Mouse (Mus musculus) thymus, postnatal 4 days (tissue): ENCODE results near the gene Zfhx2.
A peak's percentile ranks its signal among the peaks of the same experiment; 100 is the strongest.
"Not testable (repeated sequence)": the region's sequence is repeated elsewhere in the genome, so short reads cannot be mapped to it uniquely, and the experiment has no call there.

ENCODE experiments used
- DNase-seq: peaks from one replicate; pipeline ENCODE4 v3.0.0; 2021

Gene Zfhx2

DNA sequence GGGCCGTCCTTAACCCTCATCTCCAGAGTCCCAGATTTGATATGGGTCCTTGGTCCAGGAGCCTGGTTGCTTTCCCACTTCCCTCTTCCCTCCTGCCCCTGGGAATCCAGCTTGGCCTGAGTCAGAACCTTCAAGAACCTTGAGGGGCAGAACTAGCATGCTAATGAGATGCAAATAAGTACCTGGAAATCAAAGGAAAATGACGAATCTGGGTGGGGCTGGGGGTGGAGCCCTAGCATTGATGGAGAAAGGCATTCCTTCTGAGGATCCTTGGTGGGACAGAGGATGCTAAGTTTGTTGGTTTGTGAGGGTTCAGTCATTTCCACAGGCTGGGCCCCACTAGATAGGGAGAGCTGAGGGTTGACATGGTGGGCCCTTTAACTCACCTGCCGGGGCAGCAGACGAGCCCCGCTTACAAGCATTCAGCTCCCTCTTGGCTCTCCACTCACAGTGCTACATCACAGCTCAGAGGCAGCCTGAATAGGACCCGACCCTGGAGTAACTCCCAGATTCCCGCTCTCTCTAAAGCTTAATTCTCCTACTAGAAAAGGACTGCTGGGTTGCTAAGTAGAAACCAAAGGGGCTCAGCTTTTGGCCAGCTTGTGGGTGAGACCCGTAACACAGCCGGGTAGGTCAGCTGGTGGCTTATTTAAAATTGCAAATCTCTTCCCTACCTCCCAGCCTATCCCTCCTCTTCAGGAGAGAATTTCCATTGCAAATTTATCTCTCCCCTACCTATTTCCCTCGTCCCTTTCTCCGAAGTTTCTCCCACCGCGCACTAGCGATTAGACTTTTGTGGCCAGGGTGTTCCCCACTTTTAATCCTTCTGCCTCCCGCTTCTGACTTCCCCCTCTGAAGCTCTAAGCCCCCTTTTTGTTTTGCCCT lies 14.4 kb downstream of the Zfhx2 start:
- no peak for DNase-seq

DNA sequence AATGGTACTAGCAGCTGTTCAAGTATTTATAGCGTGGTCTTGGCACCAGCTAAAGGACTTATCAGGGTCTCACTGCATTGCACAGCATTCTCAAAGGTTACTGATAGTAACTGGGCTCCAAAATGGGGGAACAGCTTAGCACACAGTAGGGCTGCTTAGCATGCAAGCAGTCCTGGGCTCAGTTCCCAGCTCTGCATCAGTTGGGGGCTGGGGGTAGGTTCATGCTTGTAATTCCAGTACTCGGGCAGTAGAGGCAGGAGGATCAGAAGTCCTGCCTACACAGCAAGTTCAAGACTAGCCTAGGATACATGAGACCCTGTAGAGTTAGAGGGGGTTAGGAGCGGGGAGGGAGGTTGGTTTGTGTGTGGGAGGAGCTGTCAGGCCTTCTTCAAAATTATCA lies 15.2 kb downstream of the Zfhx2 start:
- no peak for DNase-seq

DNA sequence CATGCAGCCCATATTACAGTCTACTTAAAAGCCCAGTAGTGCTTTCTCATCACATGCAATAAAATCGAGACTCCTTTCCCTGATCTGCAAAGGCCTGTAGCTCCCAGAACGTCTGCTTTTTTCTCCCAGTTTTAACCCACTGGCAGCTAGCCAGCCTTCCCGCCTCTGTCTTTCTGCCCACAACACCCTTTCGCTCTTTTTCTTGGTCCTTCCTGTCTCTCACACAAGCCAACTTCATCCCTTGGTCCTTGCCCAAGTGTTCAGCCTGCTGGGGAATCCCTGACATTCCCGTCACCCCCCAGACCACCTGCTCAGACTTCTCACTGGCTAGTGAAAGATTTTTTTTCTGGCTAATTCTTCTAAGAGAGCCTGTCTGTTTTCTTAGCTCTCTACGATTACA lies 15.9 kb downstream of the Zfhx2 start:
- DNase-seq = no peak

DNA sequence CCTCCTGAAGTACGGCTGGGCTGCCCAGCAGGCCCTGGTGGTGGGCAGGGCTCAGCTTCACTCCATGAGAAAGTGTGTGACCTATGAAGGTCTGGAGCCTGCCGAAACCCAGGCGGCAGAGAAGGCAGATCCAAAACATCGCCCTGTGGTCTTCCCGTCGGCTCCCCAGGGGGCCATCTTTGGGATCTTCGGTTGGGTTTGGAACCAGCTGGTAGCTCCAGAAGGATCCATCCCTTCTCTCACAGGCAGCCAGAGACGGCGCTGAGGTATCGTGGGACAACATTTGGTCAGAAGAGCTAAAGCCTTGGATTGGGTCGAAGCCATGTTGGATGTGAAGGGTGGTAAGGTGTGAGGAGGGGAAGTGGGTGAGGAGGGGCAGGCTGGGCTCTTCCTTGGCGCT lies 17.7 kb downstream of the Zfhx2 start:
- DNase-seq = no peak

DNA sequence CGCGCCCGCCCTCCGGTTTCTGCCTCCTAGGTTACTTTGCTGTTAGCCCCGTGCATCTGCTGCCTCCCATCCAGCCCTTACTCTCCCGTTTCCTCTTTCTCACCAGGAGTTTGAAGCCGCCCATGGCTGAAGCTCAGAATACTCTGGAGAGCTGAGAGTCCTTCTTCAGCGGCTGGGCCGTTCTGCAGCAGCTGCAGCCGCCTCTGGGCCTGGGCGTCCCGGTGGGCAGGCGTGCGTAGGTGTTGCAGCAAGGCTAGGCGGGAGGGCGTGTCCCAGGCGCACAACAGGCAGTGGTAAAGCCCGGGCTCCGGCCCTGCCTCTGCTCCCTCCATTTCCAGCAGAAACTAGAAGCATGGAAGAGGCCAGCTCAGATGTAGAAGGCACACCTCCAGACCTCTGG lies 20.4 kb downstream of the Zfhx2 start:
- DNase-seq = no peak

DNA sequence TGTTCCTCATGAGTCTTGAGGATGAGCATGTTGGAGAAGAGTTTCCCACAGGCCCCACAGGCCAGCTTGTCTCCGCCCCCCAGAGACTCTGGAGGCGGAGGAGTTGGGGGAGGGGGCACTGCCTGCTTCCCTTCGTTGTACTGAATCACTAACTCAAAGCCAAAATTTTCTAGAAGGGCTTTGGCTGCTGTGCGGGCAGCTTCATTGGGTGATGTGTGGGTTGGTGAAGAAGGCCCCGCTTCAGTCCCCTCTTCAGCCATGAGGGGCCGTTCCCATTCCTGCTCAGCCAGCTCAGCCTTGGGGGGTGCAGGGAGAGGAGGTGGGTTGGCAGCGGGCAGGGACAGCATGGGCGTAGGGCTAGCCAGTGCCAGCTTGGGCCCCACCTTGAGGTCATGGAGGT lies 26.1 kb downstream of the Zfhx2 start:
- no peak for DNase-seq

DNA sequence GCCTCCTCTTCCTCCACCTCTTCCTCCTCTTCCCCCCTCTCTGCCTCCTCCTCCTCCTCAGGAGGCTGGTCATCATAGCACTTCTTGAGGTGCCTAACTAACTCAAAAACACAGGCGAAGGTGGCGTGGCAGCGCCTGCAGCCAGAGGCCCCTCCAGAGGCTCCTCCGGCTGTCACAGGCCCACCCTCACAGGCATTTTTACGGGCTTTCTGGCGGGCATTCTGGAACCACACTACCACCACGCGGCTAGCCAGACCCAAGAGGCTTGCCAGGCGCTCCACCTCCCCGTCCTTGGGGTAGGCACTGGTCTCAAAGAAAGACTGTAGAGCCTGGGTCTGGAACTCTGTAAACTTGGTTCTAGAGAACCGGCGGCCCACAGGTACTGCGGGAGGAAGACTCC lies 26.7 kb downstream of the Zfhx2 start:
- DNase-seq = no peak

DNA sequence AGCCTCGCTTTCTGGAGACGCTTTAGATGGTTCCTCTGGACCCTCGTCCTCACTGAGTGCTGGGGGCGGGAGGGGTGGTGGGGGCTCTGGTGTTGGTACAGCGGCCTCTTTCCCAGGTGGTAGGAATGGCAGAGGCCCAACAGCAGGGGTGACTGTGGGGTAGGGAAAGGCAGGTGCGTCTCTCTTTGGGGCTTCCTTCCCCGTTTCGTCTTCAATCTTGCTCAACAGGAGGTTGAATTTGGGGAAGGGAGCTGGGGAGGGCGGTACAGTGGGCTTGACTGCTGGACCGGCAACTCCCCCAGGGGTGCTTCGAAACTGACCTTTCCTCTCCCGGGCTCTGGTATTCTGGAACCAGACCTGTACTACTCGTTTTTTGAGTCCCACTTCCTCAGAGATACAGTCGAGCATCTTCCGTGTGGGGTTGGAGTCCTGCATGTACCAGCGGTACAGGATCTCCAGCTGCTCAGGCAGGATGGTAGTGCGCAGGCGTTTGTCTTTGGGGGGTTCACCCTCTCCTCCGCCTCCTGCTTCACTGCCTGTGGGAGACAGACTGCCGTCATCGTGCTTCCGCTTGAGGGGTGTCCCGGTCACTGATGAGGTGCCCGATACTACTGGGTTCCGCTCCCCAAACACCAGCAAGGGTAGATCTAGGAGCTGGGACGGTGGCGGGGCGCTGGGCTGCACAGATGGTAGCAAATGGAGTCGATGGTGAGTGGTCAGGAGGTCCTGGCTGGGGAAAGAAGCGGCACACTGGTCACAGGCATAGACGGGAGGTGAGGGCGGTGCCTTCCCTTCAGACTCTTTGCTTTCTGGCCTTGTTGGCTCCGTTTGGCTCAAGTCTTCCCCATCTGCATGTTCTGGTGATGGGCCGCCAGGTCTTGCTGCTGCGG lies 27.4 kb downstream of the Zfhx2 start:
- DNase-seq = no peak

DNA sequence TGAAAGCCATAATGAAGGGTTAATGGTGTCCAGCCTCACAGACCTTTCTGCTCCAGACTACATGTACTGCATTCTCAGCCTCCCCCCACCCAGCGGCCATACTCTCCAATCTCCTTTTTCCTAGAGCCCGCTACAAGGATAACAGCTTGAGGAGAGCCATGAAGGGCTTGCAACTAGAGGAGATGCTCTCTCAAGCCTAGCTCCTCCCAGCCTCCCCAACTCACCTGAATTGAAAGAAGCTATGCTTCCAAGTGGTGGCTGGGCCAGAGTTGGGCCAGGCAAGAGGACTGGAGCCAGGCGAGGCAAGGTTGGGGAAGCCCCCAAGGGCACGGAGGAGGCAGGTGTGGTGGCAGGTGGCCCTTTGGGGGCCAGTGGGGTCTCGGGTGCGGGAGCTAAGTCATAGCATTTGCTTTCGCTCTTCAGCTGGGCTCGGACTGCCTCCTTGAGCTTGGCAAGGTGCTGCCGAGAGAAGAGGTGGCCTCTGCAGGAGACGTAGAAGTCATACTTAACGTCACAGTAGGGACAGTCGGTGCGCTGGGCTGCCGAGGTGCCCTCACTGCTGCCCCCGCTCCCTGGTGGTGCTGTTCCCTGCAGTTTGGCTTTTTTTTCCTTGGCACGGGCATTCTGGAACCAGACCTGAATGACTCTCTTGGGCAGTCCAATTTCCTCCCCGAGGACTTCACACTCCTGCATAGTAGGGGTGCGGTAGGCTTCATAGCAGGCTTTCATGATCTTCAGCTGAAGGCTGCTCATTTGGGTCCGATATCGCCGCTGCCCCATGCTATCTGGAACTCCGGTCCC lies 28.3 kb downstream of the Zfhx2 start:
- no peak for DNase-seq

DNA sequence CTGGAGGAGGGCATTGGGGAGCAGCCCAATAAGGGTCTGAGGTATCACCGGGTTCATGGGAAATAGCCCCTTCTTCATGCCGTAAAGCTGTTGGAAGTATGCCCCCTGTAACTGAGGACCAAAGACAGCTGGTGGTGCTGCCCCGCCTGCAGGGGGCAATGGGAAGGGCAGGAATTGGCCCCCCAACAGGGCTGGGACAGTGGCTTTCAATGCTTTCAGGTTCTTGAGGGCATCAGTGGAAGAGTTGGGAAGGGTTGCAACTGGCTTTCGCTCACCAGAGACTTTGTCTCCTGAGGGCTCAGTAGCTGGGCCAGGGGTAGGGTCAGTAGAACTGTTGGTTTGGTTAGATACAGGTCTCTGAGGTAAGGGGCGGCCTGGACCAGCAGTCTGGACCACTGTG lies 29.0 kb downstream of the Zfhx2 start:
- DNase-seq = no peak

DNA sequence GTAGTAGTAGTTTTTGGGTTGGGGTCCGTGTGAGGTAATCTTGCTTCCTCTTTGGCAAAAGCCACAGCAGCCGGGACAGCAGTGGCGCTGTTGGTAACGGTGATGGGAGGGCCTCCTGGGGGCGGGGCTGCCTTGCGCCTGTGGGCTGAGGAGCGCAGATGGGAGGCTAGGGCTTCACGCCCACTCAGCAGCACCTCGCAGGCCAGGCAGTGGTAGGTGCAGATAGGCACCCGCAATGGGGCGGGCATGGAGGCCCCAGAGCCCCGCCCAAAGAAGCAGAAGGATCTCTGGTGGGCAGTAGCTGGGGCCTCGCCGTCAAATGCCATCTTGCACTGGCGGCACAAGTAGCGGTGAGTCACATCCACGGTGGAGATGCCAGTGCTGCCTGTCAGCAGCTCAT lies 29.5 kb downstream of the Zfhx2 start:
- peak; percentile 73 for DNase-seq

DNA sequence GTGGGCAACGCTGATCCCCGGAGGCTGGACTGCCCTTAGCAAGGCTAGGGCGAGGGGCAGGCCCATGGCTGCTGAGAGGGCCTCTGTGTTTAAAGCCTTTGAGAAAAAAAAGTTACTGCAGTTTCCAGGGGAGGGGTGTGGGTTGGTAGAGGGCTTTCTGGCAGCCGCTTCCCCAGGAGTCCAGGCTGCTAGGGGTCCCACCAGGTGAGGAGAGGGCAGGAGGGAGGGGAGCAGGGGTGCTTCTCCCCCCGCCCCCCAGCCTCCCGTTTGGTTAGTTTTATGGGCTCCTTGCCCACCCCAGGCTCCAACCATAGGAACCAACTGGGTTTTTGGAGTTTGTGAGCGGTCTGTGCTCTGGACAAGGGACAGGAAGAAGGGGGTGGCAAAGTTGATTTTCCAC lies 30.3 kb downstream of the Zfhx2 start:
- no peak for DNase-seq

DNA sequence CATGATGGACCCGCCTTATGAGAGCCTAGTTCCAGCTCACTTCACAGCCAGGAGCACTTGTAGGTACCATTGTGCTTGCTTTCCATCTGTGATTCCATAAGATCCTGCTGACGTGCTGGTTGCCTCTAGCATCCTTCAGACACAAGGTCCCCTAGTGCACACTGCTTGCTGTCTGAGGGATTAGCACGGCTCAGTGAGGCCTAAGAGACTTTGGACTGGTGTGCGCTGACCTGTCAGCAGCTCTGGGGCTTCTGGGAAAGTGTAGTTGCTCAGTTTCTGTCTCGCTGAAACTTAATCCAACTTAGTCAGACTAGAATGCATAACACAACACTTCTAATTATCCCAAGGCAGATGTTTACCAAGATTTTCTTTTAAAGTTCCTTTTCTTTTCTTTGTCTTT lies 32.2 kb downstream of the Zfhx2 start:
- no peak for DNase-seq

DNA sequence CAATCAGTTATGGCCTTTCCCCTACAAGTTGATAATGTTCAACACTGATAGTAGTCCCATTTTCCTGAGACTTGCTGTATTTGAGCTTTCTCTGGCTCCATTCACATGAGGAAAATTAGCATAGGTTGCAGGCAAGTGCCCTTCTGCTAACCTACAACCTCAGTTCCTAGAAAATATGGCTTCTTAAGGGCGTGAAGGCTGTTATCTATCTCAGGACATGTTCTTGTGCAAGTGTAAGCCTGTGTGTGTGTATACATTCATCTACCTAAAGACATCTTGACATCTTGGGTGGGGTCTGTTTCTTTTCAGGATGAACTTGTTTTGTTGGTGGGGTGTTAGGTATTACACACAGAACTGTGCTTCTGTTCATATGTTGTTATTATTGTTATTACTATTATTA lies 33.1 kb downstream of the Zfhx2 start:
- DNase-seq = no peak

DNA sequence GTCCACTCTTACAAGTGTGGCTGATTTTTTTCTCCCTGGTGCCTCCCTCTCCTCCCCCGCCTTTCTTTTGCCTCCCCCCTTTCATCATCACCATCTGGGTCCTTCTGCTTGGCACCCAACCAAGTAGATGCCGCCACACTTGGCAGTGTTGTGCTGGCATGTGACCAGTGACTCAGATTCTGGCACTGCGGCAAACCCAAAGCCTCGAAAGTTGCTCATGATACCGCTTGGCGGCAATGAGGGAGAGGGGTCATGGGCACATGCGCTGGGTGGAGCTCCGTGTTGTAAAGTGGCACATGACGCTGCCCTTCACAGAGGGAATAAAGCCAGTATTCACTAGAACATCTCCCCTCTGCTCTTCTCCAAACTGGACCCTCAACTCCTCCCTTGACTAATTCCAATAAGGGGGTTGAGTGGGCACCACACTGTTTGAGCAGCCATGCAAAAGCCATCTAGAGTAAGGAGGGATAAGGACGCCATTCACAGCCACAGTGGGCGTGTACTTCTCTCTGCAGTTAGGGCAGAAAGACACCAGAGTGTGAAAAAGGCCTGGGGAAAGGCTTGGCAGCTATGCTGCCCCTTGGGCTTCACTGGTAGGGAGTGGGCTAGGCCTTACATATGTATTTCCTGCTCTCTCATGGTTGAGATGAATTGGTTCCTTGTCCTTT lies 36.8 kb downstream of the Zfhx2 start:
- no peak for DNase-seq

DNA sequence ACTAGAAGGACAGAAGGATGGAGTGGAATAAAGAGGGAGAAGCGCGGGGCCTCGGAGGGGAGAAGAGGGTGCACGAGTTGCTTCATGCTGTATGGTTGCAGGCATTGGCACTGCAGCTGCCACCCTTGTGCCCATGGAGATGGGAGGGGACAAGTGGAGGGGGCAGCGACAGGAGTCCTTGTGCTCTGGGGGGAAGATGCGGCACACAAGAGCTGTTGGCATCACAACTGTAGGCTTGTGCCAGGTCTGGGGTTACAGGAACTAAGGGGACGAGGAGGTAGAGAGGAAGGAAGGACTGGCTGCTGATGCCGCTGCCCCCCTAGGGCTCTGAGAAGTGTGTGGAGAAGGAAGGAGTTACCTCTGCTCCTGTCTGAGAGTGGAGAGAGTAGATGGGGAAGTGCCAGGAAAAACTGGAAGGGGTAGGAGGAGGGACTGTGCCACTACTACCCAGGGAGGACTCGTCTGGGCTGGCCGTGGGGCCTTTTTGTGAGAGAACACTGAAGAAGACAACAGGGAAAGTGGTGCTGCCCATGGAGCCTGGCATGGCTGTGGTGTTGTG lies 37.9 kb downstream of the Zfhx2 start:
- no peak for DNase-seq

DNA sequence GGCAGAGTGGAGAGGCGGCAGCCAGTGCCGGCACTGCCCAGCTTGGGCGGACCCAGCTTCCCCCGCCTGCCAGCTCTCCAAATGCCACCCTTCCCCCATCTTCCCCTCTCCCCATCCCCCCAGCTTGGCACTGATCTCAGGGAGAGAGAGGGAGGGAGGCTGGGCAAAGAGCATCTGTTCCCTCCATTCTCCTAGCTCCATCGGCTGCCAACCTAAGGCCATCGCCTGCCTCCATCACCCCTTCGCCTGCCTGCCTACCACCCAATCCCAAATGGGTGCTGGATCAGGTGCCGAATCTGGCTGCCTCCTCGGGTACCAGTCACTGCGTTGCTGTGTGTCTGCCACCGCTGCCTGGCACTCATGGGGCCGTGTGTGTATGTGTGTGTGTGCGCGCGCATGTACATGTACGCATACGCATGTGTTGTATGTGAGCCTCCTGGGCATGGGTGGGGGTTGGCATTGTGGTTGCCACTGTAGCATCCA lies 38.4 kb downstream of the Zfhx2 start:
- DNase-seq = no peak

DNA sequence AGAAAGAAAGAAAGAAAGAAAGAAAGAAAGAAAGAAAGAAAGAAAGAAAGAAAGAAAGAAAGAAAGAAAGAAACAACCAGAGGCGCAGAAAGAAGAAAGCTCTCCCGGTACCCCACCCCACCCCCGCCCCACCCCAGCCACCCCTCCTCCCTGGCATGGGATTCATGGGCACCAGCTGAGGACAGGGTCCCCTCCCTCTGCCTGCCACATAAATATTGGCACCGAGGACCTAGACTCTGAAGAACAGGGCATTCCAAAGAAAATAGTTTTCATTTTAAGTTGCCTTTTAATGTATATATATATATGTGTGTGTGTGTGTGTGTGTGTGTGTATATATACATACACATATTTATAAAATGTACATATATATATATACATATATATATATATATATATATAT lies 39.1 kb downstream of the Zfhx2 start:
- no peak for DNase-seq

DNA sequence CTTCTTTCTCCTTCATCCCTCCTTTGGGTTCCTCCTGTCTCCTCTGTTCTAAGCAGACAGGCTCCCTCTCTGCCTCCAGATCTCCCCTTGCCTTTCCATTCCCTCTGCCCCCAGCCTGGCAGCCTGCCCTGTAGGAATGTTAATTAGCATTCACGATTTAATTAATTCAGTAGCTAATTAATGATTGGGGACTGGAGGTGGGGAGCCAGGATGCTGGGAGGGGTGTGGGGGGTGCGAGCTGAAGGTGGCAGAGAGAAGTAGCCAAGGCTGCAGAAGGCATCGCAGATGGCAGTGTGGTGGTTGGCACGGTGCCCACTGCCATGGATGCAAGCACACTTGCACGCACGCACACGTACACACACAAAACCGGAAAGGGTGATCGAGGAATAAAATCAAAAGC lies 39.6 kb downstream of the Zfhx2 start:
- no peak for DNase-seq

DNA sequence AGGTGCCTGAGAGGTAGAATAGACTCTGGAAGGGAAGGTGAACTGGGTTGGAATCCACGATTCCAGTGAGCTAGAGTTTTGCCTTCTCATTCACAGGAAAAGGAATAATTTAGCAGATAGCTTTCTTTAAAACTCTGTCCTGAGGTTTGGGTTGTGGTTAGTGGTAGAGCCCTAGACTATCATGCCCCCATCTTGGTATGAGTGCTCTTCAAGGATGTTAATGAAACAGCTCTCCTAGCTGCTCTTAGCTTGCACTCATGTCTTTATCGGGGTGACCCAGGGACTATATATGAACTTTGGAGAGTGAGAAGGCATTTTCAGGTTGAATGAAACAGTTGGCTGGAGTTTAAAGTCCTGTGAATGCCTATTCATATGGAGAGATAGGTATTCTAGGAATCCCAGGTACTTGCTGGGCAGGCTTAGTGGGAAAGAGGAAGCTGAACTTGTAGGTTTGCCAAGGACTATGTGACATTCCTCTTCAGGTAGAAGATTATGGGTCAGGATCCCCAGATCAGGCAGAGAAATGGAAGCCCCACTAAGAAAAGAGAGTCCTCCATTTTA lies 44.1 kb downstream of the Zfhx2 start:
- no peak for DNase-seq

DNA sequence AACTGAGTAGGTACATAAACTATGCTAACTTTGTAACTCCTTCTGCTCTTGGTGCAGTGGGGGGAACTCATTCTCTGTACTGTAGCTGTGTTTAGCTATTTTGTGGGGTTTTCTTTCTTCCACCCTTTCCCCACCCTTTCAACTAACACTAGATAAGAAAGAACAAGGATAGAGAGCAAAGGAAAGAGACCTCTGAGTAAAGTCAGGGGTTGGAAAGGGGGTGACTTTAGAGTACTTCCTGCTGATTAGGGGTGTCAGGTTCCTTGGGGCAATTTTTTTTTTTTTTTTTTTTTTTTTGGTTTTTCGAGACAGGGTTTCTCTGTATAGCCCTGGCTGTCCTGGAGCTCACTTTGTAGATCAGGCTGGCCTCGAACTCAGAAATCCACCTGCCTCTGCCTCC lies 48.4 kb downstream of the Zfhx2 start:
- DNase-seq = not testable (repeated sequence)

DNA sequence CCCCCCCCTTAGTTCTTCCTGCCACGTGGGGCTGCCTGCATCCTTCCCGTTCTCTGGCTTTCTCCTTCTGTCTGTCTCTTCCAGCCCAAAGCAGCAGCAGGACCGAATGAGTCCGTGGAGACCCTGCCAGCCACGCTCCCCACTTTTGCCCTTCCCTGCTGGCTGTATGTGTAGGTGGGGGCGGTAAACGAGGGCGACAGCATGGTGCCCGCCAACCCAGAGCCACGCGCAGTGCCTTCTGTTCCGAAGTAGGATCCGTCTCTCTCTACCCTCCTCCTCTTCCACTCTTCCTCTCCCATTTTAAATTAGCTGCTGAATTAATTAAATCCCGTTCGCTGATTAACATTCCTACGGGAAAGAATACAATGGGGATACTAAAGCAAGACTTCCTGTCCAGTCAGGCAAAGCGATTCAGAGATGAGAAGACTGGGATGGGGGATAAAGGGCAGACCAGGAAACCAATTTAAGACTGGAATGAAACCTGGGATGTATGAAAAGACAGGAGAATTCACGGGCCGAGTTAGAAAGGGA lies 59.4 kb downstream of the Zfhx2 start:
- no peak for DNase-seq
